Mouse (Mus musculus) midbrain, embryonic 12.5 days (tissue): ENCODE results near the gene Lgals3bp. TPM values are rescaled to one million over a fixed set of nuclear protein-coding genes. Genes with fewer than 3 reads are reported as not detected.
"Not testable (repeated sequence)": the region's sequence is repeated elsewhere in the genome, so short reads cannot be mapped to it uniquely, and the experiment has no call there.

Experiments used
- ATAC-seq: fragments of 200-750 bp; cut with Nextera tagmentation; 2 replicates; pipeline ENCODE4 v1.8.0; 2017; ENCODE audit warnings: low read depth, moderate TSS enrichment, moderate library complexity; ENCODE audit not compliant: low FRiP score
- H3K27ac ChIP-seq: fragments of 300-500 bp; sonication (generic); replicated peaks from 2 replicates; pipeline ENCODE4 v1.5.1; 2016; ENCODE audit warnings: mild to moderate bottlenecking
- H3K27me3 ChIP-seq: fragments of 300-500 bp; sonication (generic); 2 replicates; pipeline ENCODE4 v1.6.1; 2016; ENCODE audit warnings: mild to moderate bottlenecking
- H3K36me3 ChIP-seq: fragments of 300-500 bp; sonication (generic); 2 replicates; pipeline ENCODE4 v1.6.1; 2016
- H3K4me1 ChIP-seq: fragments of 300-500 bp; sonication (generic); 2 replicates; pipeline ENCODE4 v1.6.1; 2016
- H3K4me2 ChIP-seq: fragments of 300-500 bp; sonication (generic); replicated peaks from 2 replicates; pipeline ENCODE4 v1.6.1; 2016; ENCODE audit warnings: mild to moderate bottlenecking, moderate library complexity
- H3K4me3 ChIP-seq: fragments of 300-500 bp; sonication (generic); 2 replicates; pipeline ENCODE4 v1.5.1; 2016; ENCODE audit warnings: mild to moderate bottlenecking
- H3K9ac ChIP-seq: fragments of 300-500 bp; sonication (generic); replicated peaks from 2 replicates; pipeline ENCODE4 v1.6.1; 2016; ENCODE audit warnings: mild to moderate bottlenecking, moderate library complexity
- H3K9me3 ChIP-seq: fragments of 300-500 bp; sonication (generic); 2 replicates; pipeline ENCODE4 v1.6.1; 2016; ENCODE audit warnings: mild to moderate bottlenecking
- WGBS: fragments of 180-500 bp; shearing (Covaris S2); methylation state at CpG from one replicate; pipeline ENCODE4 v1.1.7; 2016; 5-methylcytosine and 5-hydroxymethylcytosine counted together
- polyA plus RNA-seq: library from polyadenylated mRNA; unstranded; fragments of >200 nt; fragmentation: Nextera tagmentation; extraction: Ambion mirVana; gene quantifications from 2 replicates; pipeline ENCODE4 v1.2.1, GENCODE M21; 2016

Lgals3bp gene
- polyA plus RNA-seq, 1 experiment from 2014 or later: 1.7 TPM

GRCm38 (mm10) chr11:118393991-118394390 is 7.9 kb downstream of the Lgals3bp start:
- no peak overlapping the region for H3K27ac ChIP-seq
- H3K9ac ChIP-seq: no peak overlapping the region
- H3K4me3 ChIP-seq: no peak overlapping the region
- WGBS: 77% methylated on average over 5 of the region's 5 CpGs
- H3K9me3 ChIP-seq: no peaks in the 10 kb centered on the region
- no peak overlapping the region for H3K4me2 ChIP-seq
- H3K27me3 ChIP-seq: no peaks in the 10 kb centered on the region
- H3K4me1 ChIP-seq: no peaks in the 10 kb centered on the region
- ATAC-seq: no peak
- H3K36me3 ChIP-seq: no peaks in the 10 kb centered on the region

DNA sequence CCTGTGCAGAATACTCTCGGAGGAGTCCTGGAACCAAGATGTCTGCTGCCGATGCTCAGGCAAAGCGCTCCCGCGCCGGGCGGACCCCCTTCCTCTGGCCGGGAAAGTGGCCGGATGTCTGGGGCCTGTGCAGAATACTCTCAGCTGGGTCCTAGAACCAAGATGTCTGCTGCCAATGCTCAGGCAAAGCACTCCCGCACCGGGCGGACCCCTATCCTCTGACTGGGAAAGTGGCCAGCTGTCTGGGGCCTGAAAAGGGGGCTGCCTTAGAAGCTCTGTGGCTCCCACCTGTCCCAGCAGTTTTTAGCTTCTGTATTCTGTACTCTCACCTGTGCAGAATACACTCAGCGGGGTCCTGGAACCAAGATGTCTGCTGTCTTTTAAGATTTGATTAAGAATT is 14.1 kb downstream of the Lgals3bp start:
- not testable (repeated sequence) for H3K9me3 ChIP-seq, H3K4me3 ChIP-seq
- WGBS: 94% methylated on average over 13 of the region's 13 CpGs

GRCm38 (mm10) chr11:118379251-118380009 is 22.5 kb downstream of the Lgals3bp start:
- no peak overlapping the region for H3K4me2 ChIP-seq
- no peaks in the 10 kb centered on the region for H3K9me3 ChIP-seq
- no peak for ATAC-seq
- no peak overlapping the region for H3K27ac ChIP-seq
- H3K27me3 ChIP-seq: no peaks in the 10 kb centered on the region
- H3K9ac ChIP-seq: no peak overlapping the region
- peaks cover 4% of the 10 kb centered on the region; the same call in 1 of the 2 replicates for H3K4me1 ChIP-seq
- no peaks in the 10 kb centered on the region for H3K36me3 ChIP-seq
- 49% methylated on average over 11 of the region's 11 CpGs for WGBS
- no peak overlapping the region for H3K4me3 ChIP-seq

More for the DNA sequence above, 14.1 kb downstream of the Lgals3bp start:
- not testable (repeated sequence) for H3K27me3 ChIP-seq, ATAC-seq, H3K9ac ChIP-seq, H3K4me2 ChIP-seq, H3K36me3 ChIP-seq, H3K27ac ChIP-seq, H3K4me1 ChIP-seq

GRCm38 (mm10) chr11:118378656-118379055 is 23.2 kb downstream of the Lgals3bp start:
- Histone ChIP-seq H3K9ac (no peak overlapping the region), H3K27ac (no peak overlapping the region), H3K4me3 (no peak overlapping the region), H3K4me1 (peaks cover 4% of the 10 kb centered on the region; the same call in 1 of the 2 replicates), H3K36me3 (no peaks in the 10 kb centered on the region), H3K4me2 (no peak overlapping the region), H3K27me3 (no peaks in the 10 kb centered on the region), H3K9me3 (no peaks in the 10 kb centered on the region)
- ATAC-seq: no peak
- 86% methylated on average over 6 of the region's 6 CpGs for WGBS

- H3K4me3 ChIP-seq, ATAC-seq, H3K4me2 ChIP-seq, H3K36me3 ChIP-seq, H3K9ac ChIP-seq, H3K9me3 ChIP-seq, H3K4me1 ChIP-seq, H3K27ac ChIP-seq, H3K27me3 ChIP-seq: not testable (repeated sequence)
Measured at GRCm38 (mm10) chr11:118376323-118376722, 25.6 kb downstream of the Lgals3bp start.

DNA sequence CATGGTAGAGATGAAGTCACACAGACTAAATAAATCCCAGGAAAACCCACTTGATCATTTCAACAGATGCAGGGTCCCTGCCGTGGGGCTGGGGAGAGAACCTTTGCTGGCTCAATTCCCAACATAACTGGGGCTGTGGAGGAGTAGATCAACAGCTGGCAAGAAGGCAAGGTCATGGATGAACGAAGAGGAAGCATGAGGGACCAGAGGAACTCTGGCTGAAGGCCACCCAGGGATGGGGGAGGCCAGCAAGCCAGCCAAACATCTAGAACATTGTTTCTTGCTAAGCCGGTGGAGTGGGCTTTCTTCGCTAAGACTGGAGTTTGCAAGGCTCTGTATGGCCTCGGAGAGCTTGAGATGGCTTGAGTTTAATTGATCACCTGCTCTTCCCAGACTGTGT is 26.0 kb downstream of the Lgals3bp start:
- WGBS: 90% methylated on average over 5 of the region's 5 CpGs
- H3K27ac ChIP-seq: no peak overlapping the region
- peaks cover 4% of the 10 kb centered on the region; the same call in 1 of the 2 replicates for H3K4me1 ChIP-seq
- H3K9ac ChIP-seq: no peak overlapping the region
- H3K9me3 ChIP-seq: no peaks in the 10 kb centered on the region
- H3K36me3 ChIP-seq: no peaks in the 10 kb centered on the region
- H3K27me3 ChIP-seq: 0 out of 2 replicates have a peak, but pooled peaks cover 7% of the 10 kb centered on the region
- no peak overlapping the region for H3K4me3 ChIP-seq
- H3K4me2 ChIP-seq: no peak overlapping the region
- no peak for ATAC-seq

DNA sequence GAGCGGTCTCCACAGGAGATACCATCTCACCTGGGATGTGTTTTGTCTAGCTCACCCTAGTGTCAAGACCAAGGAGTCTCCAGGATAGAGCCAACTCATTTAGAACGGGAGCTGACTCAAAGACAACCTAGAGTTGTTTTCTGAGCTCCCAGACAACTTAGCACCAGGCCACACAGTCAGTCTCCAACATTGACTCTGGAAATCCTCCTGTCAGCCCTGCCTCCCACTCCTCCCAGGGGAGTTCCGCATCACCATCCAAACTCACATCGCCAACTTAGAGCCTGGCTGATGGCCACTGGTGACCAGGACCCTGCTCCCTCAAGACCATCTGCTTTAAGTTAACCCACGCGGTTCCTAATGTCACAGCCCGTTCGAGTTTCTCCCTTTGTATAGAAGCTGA is 26.4 kb downstream of the Lgals3bp start:
- Histone ChIP-seq H3K36me3 (no peaks in the 10 kb centered on the region), H3K4me1 (peaks cover 4% of the 10 kb centered on the region; the same call in 1 of the 2 replicates), H3K4me3 (no peak overlapping the region), H3K27ac (no peak overlapping the region), H3K9me3 (no peaks in the 10 kb centered on the region), H3K9ac (no peak overlapping the region), H3K4me2 (no peak overlapping the region), H3K27me3 (0 out of 2 replicates have a peak, but pooled peaks cover 7% of the 10 kb centered on the region)
- ATAC-seq: no peak
- WGBS: 89% methylated on average over 8 of the region's 8 CpGs

DNA sequence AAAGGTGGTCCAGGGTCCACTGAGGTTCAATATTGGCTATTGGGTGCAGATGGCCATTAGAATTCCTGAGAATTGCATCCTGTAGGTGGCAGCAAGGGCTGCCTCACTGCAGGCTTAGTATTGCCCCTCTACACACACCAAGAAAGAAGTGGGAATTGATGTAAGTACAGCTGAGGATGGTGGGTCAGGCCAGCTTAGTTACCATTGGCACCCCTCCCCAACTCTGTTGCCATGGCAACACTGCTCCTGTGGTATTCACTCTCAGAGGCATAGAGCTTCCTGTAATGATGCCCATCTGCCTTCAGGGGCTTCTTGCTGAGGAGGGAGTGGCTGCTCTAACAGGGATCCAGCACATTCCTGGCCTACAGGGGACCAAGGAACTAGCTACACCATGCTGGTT is 26.9 kb downstream of the Lgals3bp start:
- H3K9me3 ChIP-seq: no peaks in the 10 kb centered on the region

DNA sequence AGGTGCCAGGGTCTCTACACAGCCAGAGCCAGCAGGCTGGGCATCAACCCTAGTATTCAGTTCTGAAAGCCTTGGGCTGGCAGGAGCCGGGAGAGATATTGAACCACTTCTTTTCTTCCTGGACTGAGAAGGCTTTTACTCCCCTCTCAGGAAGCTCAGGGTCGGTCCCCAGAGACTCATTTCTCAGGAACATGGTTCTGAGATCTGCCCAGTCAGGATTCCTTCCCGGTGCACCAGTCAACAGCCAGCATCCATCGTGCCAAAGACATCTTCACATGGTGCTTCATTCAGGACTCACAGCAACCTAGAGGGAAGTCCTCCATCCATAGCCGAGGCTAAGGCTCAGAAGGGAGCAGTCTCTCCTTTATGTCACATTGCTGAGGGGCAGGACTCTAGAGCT is 27.4 kb downstream of the Lgals3bp start:
- H3K36me3 ChIP-seq: no peaks in the 10 kb centered on the region
- H3K4me1 ChIP-seq: peaks cover 4% of the 10 kb centered on the region; the same call in 1 of the 2 replicates
- no peak overlapping the region for H3K4me2 ChIP-seq
- WGBS: 72% methylated on average over 5 of the region's 5 CpGs
- no peak for ATAC-seq
- H3K4me3 ChIP-seq: no peak overlapping the region
- H3K9ac ChIP-seq: no peak overlapping the region
- no peak overlapping the region for H3K27ac ChIP-seq
- H3K27me3 ChIP-seq: peaks cover 13% of the 10 kb centered on the region; the same call in 1 of the 2 replicates
- no peaks in the 10 kb centered on the region for H3K9me3 ChIP-seq

More for the DNA sequence above, 26.9 kb downstream of the Lgals3bp start:
- no peak for ATAC-seq
- Histone ChIP-seq H3K4me2 (no peak overlapping the region), H3K4me1 (peaks cover 4% of the 10 kb centered on the region; the same call in 1 of the 2 replicates), H3K36me3 (no peaks in the 10 kb centered on the region), H3K9ac (no peak overlapping the region), H3K4me3 (no peak overlapping the region), H3K27ac (no peak overlapping the region), H3K27me3 (peaks cover 11% of the 10 kb centered on the region; the same call in 1 of the 2 replicates)

- Histone ChIP-seq H3K4me2 (no peak overlapping the region), H3K27ac (no peak overlapping the region)
- WGBS: 51% methylated on average over 7 of the region's 7 CpGs
Measured at GRCm38 (mm10) chr11:118372641-118373040, 29.3 kb downstream of the Lgals3bp start.

DNA sequence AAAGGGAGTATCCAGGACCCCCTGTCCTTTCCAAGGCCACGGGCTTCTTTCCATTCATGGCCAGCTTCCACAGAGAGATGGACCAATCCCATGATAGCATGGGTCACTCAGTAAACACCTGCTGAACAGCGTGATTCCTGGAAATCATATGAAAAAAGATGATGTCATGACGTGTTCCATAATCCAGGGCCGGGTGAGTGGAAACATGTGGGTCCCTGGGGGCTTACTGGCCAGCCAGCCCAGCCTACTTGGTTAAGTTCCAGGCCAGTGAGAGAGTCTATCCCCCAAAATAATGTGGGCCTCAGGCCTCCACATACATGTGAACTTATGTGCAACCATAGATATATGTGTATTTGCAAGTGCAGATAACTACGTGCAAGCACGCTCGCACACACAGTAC is 30.0 kb downstream of the Lgals3bp start:
- no peak overlapping the region for H3K4me2 ChIP-seq
- H3K4me3 ChIP-seq: no peak overlapping the region
- H3K36me3 ChIP-seq: no peaks in the 10 kb centered on the region
- H3K9ac ChIP-seq: no peak overlapping the region
- ATAC-seq: no peak
- peaks cover 4% of the 10 kb centered on the region; the same call in 1 of the 2 replicates for H3K4me1 ChIP-seq
- no peak overlapping the region for H3K27ac ChIP-seq
- no peaks in the 10 kb centered on the region for H3K9me3 ChIP-seq
- 86% methylated on average over 7 of the region's 7 CpGs for WGBS
- peaks cover 13% of the 10 kb centered on the region; the same call in 1 of the 2 replicates for H3K27me3 ChIP-seq

More at GRCm38 (mm10) chr11:118372641-118373040, 29.3 kb downstream of the Lgals3bp start:
- Histone ChIP-seq H3K9ac (no peak overlapping the region), H3K4me3 (no peak overlapping the region), H3K36me3 (no peaks in the 10 kb centered on the region), H3K9me3 (no peaks in the 10 kb centered on the region), H3K27me3 (peaks cover 13% of the 10 kb centered on the region; the same call in 1 of the 2 replicates), H3K4me1 (peaks cover 4% of the 10 kb centered on the region; the same call in 1 of the 2 replicates)
- ATAC-seq: no peak

DNA sequence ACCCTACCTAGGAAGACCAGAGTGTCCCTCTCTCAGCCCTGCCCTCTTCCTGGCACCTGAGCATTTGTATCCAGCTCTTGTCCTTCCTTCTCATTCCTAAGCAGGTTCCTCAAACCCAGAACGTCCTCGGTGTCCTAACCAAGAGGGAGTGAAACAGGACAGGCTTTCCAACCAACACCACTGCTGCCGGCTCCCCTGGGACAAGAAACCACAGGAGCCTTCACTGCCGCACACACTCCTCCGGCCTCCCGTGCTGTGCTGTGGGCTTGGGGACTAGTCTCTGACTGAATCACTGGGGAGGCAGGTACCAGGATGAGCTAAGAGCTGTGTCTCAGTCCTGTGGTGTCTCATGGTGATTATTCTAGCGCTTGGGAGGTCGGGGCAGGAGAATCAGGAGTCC is 32.2 kb downstream of the Lgals3bp start:
- Histone ChIP-seq H3K4me1 (no peaks in the 10 kb centered on the region), H3K4me2 (no peak overlapping the region), H3K27ac (no peak overlapping the region), H3K36me3 (no peaks in the 10 kb centered on the region), H3K4me3 (no peak overlapping the region), H3K9ac (no peak overlapping the region), H3K27me3 (peaks cover 13% of the 10 kb centered on the region; the same call in 1 of the 2 replicates), H3K9me3 (no peaks in the 10 kb centered on the region)
- 80% methylated on average over 8 of the region's 8 CpGs for WGBS
- ATAC-seq: no peak
